Mouse (Mus musculus) megakaryocyte-erythroid progenitor cell, adult 5-6 weeks (primary cell): ENCODE data around the gene Rara. TPM values are rescaled to one million over a fixed set of nuclear protein-coding genes. Genes with fewer than 3 reads are reported as not detected.
"Not testable (repeated sequence)": the region's sequence is repeated elsewhere in the genome, so short reads cannot be mapped to it uniquely, and the experiment has no call there.

ENCODE experiments used
- ATAC-seq: replicated peaks from 2 replicates; pipeline ENCODE4 v1.8.0; 2016; ENCODE audit warnings: mild to moderate bottlenecking, inconsistent platforms; ENCODE audit not compliant: severe bottlenecking, poor library complexity, low FRiP score, low TSS enrichment
- total RNA-seq, 2 experiments: library from RNA; stranded (forward) in 1 of 2; stranded (reverse) in 1 of 2; fragments of 200-1000, 215-1000 nt in 1 of 2; fragments of >200 nt in 1 of 2; fragmentation: Nextera tagmentation in 1 of 2; gene quantifications; 2 replicates each; pipeline ENCODE4 v1.2.3; 2014 to 2017

The Rara gene
- total RNA-seq, 2 experiments from 2014 or later = 3.0 to 15.9 TPM

DNA sequence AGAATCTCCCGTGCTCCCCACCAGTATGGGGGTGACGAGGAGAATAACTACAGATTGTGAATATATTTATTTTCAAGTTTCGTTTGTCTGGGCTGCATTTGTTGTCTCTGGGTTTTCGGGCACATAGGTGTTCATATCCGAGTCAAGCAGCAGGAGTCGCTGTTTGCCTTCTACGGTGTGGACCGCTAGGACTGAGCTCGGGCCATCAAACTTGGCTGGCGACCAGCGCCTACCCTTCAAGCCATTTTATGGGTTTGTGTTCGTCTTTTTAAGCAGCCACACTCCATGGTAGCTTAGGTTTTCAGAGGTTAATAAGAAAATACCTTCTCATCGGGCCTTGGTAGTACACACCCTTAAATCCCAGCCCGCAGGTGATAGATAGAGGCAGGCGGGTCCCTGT, 5.8 kb upstream of the Rara start:
- not testable (repeated sequence) for ATAC-seq

DNA sequence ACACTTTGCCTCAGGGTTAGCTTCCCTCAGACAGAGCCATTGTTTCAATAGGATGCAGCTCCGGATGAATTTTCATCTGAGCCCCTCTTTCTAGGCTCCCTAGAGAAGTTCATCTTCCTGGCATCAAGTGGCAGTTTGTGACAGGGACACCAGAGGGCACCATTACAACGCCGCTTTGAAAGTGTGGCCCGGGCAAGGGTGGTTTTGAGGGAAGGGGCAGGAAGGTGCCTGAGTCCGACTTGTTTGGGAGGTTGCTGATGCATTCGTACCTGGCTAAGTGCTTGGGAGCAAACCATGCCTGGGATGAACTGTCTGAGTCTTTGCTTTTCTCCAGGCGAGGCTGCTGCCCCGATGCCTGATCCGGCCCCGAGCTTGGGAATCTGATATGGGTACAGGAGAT, 5.3 kb upstream of the Rara start:
- ATAC-seq = not testable (repeated sequence)

DNA sequence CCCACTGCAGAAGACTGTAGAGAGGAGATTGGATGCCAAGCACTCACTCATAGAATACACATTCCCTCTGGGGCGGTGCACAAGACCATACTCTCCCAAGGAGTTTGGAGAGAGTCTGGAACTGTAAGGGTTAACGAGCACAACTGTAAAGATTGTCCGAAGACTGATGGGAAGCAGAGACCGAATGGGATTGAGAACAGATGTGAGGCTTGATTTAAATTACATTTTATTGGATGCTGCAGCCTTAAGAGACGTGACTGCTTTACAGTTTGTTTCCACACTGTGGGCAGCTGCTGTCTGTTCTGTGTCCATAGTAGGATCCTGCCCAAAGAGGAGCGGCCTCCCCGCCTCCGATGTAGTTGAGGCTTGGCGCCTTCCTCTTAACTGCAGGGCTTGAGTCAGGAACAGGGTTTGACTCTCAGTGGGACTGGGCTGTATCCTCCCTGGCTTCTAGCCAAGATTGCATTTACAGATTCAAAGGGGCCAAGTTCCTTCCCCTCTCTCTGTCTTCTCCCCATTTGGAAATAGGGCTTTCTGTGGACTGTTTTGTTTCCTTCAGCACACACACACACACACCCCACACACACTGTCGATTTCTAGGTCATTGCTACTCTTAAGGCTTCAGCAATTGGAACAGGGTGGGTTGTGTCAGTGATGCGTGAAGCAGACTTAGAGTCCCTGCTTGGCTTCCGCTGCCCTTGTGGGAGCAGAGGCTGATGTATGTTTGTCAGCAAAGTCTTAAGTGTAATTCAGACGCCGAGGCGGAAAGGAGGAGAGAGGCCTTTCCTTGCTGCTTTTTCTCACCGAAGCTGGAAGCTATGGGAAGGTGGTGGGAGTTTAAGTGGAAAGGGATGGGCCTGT, 4.5 kb upstream of the Rara start:
- not testable (repeated sequence) for ATAC-seq

DNA sequence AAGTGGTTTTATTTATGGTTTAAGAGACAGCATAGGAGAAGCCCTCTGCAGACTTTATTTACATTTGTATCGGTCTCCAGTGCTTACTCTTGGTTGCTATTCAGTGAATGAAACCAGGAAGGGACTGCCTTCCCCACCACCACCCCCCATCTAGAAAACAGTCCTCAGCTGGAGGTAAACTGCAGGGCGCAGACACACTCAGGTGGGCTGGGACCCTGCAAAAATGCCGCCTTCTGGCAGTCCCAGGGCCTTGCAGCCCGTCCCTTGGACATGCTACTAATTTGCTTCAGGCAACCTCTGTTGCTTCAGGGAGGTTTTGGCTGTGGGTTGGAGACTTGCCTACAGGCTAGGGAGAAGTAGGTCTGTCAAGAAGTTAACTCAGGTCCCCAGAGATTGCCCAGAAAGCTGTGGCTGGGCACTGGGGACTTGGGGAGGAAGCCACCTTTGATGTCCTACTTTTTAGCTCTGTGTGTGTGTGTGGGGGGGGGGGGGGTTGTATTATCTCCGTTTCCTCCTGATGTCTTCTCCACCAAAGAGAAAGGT, 2.9 kb upstream of the Rara start:
- no peak for ATAC-seq

DNA sequence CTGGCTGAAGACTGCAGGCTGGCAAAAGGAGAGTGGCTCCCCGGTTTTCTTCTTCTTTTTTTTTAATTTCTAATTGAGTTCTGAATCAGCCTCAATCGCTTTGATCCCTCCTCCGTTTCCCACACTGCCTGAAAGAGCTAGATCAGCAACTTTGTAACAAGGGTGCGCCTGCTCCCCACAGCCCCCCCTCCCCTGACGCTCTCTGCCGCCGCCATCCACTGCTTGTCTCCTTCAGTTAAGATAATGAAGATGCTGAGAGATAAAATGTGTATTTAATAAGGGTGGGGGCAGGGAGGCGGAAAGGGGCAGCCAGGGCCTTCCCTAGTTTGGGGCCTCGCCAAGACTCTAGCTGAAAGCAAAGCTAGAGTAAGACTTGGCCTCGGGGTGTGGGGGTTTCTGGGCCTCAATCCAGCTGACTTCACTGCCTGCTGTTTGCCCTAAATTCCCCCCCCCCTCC, 2.3 kb upstream of the Rara start:
- ATAC-seq = no peak

DNA sequence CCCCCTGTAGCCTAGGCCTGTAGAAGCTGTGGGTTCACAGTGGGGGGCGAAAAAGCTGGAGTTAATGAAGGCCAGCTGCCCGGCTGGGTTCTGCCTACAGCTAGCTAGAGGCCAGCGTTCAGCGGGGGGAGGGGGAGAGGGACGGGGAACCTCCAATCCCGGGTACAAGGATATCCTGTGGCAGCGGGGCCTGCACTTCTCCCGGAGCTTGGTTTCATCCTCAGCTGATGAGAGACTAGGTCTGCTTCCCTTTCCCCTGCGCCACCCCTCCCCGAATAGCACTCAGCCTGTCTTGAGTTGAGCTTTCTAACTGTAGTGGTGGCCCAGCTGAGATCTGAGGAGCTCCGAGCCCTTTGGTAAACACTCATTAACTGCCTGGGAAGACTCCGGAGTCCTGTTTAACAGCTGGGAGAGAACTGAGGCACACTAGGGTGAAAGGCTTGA, 1.7 kb upstream of the Rara start:
- ATAC-seq = no peak

DNA sequence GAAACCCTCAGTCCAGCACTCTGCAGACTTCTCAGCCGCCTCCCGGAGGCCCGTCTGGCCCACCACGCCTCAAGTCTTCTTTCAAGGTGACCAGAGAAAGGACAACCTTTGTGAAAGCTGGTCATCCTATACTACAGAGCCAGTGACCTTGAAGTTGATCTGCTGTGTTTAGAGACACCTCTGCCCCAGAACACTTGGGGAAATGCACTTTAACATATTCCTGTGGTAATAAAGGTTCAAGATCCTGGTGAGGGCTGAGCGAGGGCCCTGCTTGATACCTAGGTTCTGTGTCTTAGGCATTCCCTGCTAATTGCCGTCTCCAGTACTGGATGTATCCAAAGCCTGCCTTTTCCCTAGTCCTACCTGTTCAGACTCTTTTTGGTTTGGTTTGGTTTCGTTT, 1.1 kb upstream of the Rara start:
- ATAC-seq = no peak

DNA sequence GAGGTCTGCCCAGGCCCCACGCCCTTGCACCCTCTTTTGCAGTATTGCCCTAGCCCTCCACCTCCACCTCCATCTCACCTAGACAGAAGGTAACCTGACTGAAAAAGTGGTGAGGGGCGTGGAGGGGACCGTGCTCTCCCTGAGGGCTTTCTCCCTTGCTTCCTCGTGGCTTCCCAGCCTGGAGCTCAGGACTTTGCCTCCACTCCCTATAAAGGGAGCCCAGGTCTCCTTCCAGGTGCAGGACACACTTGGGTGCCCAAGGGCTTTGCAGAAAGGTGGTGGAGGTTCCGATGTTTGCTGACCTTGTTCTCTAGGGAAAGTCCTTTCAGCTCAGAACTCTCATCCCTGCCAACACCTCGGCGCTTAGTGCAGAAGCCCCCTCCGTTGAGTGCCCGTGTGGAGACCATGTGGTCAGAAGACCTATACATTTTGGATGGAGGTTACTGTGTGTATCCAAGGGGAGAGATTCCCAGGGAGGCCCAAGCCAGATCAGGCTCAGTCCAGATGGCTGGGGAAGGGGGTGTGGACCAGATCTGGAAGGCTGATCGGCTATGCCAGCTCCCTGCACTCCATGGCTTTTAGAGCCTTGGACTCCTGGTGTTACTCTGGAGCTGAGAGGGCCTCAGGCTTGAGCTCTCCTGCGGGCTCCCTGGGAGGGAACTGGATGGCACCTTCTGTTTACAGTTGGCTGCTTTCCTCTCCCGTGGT, 722 bp downstream of the Rara start:
- no peak for ATAC-seq

DNA sequence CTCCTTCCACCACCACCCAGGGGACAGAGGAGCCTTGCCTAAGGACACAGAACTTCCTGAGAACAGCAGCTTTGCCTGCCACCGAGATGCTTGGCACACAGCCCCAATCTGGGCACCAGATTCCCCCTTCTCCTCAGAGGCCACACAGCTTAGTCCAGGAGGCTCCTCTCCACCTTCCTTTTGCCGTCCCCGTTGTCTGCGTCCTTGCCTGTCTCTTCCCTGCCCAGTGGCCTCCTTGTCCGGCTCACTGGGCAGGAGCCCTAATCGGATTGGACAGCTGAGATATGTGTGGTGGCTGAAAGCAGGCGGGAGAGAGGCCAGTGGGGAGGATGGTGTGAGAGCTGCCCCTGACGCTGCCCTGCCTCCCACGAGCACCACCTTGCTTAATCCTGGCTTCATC, 1.9 kb downstream of the Rara start:
- ATAC-seq = no peak

DNA sequence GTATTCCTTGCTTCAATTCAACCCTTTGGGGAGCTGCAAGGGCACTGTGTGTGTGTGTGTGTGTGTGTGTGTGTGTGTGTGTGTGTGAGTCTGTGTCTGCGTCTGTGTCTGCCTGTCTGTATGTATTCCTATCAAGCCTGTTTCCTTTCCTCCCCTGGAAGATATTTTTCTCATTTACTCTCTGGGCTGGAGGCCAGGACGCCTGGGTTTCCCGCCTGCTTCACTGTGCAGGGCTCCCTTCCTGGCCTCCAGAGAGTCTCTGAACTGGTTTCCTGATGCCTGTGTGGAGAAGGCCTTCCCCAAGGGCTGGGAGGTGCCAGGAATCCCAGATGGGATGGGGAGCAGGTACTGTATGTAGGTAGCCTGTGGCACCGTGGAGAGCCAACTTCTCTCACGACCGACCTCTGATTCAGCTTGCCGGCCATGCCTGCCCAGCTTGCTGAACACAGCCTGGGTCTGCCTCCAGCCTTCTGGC, 2.5 kb downstream of the Rara start:
- no peak for ATAC-seq

DNA sequence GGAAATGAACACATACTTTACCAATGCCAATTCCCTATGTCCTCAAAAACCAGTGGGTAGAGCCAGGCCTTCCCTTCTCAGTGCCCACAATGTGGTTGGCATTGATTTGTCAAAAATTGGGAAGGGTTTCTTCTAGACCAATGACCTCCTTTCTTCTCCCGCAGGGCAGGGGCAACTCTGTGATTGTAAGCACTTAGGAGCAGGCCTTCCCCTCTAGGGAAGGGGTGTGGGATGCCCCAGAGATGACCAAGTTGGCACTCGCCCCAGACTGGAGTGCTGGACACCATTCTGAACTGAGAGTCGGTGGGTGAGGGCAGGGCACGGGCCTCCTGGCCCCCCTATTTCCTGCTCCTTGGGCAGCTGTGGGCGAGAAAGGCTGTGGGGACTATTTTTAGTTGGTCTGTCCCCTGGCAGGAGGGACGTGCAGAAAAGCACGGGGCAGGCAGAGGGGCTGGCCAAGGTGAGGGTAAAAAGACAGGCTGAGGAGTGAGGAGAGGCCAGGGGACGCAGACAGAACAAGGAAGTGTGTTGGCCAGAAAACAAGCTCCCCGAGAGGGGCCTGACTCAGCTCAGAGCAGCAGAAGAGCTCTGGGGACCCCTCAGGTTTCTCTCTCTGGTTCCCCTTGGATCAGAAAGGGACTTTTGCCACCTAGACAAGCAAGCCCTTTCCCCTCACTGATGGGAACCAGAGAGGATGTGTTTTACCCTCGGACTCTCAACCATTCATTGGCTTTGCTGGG, 3.3 kb downstream of the Rara start:
- ATAC-seq = no peak

DNA sequence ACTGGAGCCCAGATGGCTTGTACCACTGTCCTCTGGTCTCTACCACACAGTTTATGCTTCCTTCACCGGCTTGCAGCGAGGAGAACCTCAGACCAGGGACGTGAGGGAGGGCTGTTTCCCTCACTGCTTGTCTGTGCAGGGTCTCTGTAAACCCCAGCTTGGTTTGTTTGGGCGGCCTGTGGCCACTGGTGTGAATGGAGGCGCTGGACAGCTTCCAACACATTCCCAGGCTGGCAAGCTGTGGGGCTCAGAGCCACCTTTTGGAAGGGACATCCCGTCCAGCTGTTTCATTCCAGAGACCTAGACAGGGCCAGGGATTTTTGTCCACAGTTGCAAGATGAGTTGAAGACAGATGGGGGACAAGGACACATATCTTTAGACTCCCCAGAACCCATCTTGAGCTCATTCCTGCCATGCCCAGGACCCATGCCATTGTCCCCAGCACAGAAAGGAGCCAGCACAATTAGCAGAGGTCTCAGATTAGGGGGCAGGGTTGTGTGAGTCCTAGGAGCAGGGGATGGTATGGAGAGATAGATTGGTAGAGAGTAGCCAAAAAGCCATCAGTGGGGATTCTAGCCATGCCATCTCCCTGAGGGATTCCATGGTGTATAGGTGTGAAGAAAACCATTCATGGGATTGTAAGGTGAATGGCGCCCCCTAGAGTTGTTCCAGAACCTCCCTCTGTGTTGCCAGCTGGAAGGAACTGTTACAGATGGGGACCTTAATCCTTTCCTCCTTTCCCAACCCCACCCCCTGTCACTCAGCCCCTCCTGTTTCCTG, 4.1 kb downstream of the Rara start:
- ATAC-seq = no peak

DNA sequence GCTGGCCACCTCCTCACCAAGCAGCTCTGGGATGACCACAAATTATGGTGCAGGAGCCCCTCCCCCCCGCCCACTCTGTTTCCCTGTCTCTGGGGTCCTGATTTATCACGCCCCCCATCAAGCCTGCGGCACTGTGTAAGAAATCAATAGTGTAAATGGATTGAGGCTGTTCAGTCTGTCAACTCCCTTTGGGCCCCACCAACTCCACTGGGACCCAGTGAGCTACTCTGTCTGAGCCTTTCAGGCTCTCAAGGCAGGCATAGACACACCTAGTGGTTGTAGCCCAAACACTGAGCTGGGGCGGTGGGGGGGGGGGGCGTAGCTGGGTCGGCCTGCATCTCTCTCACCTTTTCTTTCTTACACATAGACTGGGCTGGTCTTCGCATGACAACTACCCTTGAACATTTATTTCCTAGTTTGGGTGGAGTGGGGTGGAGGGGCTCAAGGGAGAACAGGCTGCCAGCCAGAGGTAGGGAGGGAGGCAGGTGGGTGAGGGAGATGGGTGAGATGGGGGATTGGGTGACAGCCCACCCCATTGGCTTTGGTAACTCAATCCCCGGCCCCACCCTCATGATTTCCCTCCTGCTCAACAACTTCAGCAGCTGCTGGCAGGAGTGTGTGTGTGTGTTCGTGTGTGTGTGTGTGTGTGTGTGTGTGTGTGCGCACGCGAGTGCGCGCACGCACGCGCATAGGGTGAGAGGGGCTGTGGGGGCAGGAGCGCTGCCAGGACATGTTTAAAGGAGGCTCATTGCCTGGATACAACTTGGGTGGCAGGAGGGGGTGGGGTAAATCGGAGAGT, 4.9 kb downstream of the Rara start:
- no peak for ATAC-seq

DNA sequence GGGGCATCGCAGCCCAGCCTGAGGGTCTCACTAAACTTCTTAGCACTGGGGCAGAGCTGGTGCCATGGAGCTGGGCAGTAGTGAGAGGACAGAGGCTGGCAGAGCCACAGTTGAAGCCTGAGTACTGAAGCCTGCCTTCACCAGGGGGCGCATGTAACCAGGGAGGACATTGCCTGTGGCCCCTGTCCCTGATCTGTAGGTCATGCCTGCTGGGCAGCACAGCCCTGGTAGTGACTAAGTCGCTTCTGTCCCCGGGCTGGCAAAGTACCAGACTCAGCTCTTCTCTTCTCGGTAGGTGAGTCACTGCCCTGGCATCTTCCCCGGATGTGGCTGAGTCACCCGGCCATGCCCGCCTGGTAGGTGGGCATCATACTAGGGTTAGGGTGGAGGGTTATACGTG, 5.5 kb downstream of the Rara start:
- no peak for ATAC-seq

DNA sequence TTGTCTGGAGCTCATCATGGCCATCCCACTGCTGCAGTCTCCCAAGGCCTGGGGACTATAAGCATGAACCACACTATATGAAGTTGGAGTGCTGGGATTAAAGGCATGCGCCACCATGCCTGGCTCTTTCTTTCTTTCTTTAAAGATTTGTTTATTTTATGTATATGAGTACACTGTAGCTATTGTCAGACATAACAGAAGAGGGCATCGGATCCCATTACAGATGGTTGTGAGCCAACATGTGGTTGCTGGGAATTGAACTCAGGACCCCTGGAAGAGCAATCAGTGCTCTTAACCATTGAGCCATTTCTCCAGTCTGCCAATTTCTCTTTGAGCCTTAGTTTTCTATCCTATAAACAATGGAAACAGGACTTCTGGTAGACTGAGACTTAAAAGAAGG, 6.2 kb downstream of the Rara start:
- ATAC-seq = not testable (repeated sequence)

DNA sequence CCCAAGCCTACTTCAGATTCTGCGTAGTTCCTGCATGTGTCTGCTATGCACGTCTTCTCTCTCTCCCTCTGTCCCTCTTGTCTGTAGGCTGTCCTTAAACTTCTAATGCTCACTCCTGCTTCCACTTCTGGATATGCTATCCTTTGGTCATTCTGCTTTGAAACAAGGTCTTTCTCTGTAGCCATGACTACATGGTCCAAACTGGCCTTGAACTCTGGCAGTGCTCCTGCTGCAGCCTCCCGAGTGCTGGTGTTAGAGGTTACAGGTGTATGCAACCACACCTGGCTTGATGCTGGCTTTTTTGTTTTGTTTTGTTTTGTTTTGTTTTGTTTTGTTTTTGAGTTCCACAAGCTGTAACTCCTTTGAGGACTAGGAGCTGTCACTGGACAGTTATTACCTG, 6.7 kb downstream of the Rara start:
- no peak for ATAC-seq

DNA sequence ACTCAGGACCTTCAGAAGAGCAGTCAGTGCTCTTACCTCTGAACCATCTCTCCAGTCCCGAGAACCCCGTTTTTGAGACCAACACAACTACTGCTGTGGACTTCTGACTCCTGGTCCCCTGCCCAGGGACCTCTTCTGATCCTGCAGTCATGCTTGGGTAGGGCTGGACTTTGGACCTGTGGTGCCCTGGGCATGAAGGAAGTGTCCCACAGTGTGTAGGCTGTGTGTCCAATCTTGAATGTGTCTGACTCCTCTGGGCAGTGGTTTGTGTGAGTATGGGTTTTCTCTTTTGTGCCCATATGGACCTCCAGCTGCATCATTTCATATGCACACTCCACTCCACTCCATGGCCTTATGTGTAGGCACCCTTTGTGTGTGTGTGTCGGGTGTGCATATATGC, 7.5 kb downstream of the Rara start:
- no peak for ATAC-seq

DNA sequence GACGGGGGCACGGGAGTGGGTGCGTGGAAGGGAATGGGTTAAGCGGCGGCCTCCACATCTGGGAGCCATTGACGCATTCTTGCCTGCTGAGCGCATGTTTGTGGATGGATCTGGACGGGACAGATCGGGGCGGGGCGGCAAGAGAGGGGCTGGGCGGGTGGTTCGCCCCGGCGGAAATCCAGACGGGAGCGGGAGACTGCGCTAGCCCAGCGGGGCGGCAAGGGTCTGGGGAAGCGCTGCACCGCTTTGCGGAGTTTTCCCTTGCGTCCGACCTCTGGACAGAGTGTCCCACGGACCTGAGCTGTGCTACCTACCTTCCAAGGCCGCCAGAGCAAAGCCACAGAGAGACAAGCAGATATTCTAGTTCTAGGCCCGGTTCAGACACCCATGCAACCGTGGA, 8.6 kb downstream of the Rara start:
- ATAC-seq = no peak
